Mouse (Mus musculus): Measurements from ENCODE around the gene Elmsan1.

Elmsan1 gene

GRCm38 (mm10) chr12:84192741-84193641 lies 25.7 kb downstream of the Elmsan1 start:
- DNase-seq: peak; percentile 70

DNA sequence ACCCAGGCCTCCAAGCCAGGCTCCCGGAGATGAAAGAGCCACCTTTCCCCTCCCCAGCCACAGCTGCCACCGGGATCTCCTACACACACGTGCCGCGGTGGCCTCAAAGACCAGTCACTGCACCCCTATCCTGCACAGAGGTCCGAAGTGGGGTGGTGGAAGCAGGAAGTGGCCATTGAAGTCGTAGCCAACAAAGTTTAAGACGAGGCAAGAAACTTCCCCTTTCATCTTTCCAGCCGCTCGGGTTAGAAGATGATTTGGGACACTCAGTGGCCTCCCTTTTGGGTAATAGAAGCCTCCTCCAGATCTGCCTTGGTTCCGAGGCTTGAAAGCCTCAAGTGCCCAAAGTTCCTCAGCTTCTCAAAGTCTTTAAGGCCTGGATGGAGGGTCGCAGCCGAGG lies 26.4 kb downstream of the Elmsan1 start:
- no peak for DNase-seq

- no peak for DNase-seq
These were observed 26.9 kb downstream of the Elmsan1 start for GRCm38 (mm10) chr12:84191770-84192169.

GRCm38 (mm10) chr12:84191190-84191589 lies 27.5 kb downstream of the Elmsan1 start:
- no peak for DNase-seq

GRCm38 (mm10) chr12:84190151-84190820 lies 28.4 kb downstream of the Elmsan1 start:
- peak; percentile 58 for DNase-seq

DNA sequence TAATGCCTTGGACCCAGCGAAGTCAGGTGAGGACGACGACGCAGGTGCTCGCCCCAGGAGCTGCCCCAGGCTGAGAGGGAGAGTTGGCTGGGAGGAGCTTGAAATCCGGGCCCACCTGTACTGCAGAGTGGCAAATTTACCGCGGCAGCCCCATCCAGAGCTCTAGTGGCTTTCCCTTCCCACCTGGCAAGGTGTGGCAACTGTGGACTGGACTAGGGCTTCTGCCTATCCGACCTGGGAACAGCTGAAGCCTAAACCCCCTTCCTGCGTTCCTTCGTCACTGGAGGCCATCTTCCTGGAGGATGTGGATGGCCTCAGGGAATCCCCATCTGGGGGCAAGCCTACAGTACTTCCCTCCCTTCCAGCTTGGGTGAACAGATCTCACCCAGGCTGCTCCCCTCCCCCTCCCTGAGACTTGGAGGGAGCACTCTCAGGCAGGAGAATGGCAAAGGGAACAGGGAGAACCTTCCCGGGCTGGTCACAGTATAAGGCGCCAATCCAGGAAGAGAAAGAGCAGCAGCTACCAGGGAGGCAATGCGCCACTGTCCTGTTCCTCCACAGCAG lies 29.7 kb downstream of the Elmsan1 start:
- DNase-seq: no peak

DNA sequence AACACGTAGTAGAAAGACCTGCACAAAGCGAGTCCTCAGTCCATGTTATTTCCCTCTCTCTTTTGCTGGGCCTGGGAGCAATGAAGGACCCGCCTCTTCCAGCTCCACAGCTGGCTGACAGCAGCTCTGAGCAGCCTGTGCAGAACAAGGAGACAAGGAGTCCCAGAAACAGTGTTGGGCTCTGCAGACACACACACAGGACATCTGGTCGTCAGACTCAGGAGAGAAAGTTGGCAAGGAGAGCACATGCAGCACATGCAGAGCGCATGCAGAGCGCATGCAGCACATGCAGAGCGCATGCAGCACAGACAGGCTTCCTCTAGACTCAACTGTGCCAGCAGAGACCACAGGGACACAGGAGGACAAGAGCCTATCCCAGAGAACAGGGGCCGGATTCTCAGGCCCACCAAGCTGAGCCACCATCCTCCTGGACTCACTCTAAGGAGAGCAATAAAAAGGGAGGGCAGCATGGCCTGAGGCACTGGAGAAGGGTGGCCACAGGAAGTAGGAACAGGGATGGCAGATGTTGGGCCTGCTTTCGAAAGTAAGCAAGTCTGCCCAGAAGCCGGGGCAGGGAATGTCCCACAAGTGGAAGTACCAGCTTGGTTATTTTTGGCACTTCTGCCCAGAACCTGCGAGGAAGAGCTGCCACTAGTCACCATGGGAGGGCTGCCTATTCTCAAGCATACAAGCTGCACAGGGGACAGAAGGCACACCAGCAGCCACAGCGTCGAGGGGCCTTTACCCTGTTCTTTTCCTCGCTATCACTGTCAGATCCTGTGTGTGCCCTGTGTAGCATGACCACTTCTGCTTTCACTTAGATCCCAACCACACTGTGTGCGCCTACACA lies 30.7 kb downstream of the Elmsan1 start:
- peak; percentile 33 for DNase-seq

DNA sequence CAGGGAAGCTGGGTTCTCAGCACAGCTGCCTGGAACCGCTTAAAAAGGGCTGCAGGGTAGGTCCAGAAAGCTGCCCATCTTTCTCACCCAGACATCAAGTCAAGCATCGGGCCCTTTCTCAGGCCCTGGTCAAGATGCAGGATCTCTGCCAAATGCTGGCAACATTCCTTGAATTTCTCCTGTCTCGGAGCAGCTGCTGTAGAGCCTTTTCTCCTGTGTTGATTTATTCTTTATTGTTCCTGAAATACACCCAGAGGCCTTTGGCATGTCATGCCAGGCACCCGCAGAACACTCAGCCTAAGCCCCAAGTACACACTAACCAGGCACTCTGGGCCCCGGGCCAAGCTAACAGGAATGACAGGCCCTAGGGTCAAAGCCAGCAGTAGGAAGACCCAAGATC lies 31.7 kb downstream of the Elmsan1 start:
- DNase-seq: peak; percentile 88

DNA sequence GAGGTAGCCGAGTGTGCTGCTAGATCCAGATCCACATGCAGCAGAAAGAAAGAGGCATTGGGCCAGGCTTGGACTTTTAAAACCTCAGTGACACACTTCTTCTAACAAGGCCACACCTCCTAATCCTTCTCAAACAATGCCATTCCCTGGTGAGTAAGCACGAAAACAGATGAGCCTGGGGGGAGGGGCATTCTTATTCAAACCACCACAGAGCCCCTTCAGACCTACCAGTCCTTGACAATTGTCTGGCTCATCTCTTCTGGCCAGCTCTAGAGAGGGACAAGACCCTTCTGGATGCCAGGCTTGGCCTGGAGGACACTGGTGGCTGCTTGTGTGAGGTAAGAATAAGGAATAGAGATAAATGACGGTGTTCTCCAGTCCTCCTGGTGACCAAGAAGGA lies 32.1 kb downstream of the Elmsan1 start:
- DNase-seq: no peak

DNA sequence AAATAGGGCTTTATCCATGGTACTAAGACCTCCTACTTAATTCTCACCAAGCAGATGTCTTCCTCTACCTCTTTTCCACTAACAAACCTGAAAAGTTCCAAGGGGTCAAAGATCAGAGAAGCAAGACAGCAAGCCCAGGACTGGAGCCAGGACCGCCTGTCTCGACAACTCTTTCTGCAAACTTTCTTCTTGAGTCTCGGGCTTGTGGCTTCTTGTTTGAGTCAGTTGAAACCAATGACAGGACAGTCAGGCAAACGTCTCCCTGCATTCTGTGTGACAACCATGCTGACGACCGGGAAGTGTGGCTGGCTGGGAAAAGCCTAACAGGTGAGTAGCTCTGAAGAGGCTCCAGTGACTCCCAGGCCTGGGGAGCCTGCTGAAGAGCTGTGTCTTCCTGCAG lies 33.1 kb downstream of the Elmsan1 start:
- no peak for DNase-seq

GRCm38 (mm10) chr12:84184979-84185378 lies 33.7 kb downstream of the Elmsan1 start:
- no peak for DNase-seq

DNA sequence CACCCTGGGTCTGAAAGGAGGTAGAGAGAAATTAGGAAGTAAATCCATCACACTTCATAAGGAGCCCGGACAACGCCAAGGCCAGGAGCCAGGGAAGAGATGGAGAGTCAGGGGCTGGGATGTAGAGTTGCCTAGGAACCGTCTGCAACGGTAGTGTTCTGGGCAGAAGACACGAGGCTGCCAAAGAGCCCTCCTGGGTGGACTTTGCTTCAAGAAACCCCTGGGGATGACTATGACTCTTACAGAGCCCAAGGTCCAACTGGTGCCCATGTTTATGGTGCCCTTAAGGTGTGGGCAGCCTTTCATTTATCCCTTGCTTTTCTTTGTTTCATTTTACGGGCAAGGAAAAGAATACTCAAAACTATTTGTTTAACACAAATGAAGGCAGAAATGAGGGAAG lies 36.7 kb downstream of the Elmsan1 start:
- DNase-seq: peak; percentile 56

DNA sequence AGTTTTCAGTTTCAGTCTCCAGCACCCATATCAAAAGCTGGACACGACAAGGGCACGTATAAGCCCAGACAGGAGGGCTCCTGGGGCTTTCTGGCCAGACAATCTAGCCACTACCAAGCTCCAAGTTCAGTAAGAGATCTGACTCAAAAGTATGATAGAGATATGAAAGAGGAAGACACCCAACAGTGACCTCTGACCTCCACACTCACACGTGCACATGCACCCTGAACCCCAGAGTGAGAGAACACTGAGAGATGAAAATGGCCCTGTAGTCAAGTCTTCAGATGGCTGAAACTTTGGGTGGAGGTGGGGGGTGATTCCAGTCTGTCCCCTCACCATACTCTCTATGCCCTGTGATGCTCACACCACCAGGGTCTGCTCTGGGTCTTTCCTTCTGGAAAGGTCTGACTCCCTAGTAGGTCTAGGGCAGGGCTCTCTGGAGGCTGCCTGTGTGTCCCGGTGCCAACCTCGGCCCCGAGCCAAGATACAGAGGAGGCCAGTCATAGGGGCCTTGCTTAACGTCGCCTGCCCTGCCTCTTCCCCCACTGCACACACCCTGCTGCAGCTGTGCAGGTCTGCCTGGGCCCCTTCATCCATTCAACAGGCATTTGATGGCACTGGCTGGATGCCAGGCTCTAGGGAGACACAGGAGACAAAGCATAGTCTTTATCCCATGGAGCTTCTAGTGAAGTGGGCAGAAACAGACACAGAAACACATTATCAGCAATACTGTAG lies 37.8 kb downstream of the Elmsan1 start:
- DNase-seq: peak; percentile 88

- DNase-seq: no peak
These were observed 38.6 kb downstream of the Elmsan1 start for GRCm38 (mm10) chr12:84180090-84180489.

DNA sequence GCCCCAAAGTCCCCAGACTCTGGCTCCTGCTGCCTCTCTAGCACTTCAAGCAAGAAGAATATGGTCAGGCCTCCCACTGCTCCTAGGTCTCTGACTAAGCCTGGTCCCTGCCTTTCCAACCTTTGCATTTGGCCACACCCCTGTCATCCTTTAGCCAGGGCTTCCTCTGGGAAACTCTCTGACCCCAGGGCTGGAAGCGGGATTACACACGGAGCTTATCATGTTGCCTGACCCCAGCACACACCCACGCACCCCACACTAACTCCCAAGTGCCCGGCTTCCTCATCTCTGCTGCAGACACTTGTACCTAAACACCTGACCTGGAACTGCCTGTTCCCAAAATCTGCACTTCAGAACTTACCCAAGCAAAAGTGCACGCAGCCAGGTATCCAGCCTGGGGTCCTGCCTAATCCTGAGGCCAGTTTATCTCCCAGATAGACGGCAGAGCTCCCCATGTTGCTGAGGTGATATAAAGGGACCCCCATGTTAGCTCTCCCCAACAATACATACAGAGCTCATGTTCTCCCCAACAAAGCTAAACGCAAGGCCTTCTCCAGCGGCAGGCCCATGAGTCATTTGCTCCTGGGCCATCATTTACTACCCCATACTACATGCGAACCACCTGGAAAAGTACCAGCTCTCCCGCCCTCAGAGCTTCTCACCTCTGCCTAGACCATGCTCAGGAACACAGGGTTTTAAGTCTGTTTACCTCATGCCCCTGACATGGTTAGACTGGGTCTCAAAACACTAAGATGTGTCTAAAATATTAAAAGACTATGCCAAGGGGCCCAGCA lies 39.8 kb downstream of the Elmsan1 start:
- no peak for DNase-seq

- no peak for DNase-seq
These were observed 40.6 kb downstream of the Elmsan1 start for GRCm38 (mm10) chr12:84178052-84178451.

- DNase-seq: no peak
These were observed 41.6 kb downstream of the Elmsan1 start for GRCm38 (mm10) chr12:84176886-84177765.

- no peak for DNase-seq
These were observed 42.4 kb downstream of the Elmsan1 start for GRCm38 (mm10) chr12:84176126-84176769.

- DNase-seq: peak; percentile 94
These were observed 43.0 kb downstream of the Elmsan1 start for GRCm38 (mm10) chr12:84175659-84176061.

GRCm38 (mm10) chr12:84174871-84175270 lies 43.8 kb downstream of the Elmsan1 start:
- DNase-seq: peak; percentile 90

Data from kidney, postnatal 14 days (tissue).